Mouse (Mus musculus): ENCODE data around the gene Cpe.
"Not testable (repeated sequence)": the region's sequence is repeated elsewhere in the genome, so short reads cannot be mapped to it uniquely, and the experiment has no call there.

The Cpe gene

DNA sequence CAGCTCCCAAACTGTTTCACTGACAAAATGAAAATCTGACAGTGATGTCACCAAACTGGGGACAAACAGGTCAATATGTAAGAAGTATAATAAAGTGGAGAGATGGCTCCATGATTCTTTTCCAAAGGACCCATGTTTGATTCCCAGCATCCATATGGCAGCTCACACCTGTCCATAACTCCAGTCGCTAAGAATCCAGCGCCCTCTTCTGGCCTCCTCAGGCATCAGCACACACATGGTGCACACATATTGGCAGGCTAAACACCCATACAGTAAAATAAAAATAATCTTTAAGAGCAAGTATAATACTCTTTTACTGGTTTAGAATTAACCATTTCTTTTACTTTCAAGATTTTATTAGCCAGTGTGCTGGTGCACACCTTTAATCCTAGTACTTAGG lies 16.5 kb downstream of the Cpe start:
- in situ Hi-C loops (cut with MboI, MseI), result no loop called here

GRCm38 (mm10) chr8:64674951-64675585 lies 17.8 kb downstream of the Cpe start:
- in situ Hi-C loops (cut with MboI, MseI), result no loop called here

DNA sequence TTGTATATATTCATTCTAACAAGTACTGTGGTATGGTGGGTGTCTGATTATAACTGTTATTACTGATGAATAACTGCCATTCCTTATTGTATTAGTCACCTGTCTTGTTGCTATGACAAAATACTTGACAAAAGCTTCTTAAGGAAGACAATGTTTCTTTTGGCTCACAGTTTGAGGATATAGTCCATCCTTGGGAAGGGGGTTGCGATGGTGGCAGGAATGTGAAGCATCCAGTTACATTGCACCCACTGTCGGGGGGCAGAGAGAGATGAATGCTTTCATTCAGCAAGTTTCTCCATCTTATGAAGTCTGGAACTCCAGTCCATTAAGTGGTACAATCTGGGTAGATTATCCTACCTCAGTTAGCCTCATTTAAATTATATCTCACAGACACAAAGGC lies 19.9 kb downstream of the Cpe start:
- in situ Hi-C loops (cut with MboI, MseI), result no loop called here

GRCm38 (mm10) chr8:64671937-64672336 lies 20.9 kb downstream of the Cpe start:
- in situ Hi-C loops (cut with MboI, MseI), result no loop called here

DNA sequence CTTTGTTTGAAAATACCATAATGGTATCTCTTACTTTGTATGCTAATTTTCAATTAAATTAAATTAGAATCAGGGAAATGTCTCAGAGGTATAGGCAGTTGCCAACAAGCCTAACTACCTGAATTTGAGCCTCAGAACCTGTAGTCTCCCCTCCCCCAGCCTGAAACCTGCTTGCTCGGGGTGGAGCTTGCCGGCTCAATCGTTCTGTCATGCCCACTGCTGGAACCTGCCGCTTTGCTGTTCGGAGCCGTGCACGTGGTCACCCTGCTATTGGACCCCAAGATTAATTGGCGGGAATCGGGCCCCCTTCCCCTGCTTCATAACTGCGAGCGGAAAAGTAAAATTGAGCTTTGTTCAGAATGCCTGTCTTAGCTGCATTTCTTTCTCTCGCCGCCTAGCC lies 26.5 kb downstream of the Cpe start:
- in situ Hi-C loops (cut with MboI, MseI), result not testable (repeated sequence)

DNA sequence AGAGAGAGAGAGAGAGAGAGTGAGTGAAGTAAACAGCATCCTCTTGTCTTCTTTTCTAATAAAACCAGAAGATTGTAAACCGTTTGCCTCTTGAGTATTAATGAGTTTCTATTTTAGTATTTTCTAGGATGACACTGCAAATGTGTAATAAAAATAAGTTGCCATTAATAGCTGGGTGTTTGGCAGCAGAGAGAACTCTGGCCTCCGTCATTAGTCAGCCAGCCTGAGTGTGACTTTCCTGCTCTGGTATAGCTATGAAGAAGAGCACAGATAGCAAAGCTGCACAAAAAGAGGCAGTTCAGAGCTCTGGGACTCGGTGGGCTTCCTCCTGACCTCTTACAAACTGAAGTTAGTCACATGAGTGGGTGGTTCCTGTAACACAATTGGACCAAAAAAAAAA lies 27.3 kb downstream of the Cpe start:
- in situ Hi-C loops (cut with MboI, MseI), result no loop called here

DNA sequence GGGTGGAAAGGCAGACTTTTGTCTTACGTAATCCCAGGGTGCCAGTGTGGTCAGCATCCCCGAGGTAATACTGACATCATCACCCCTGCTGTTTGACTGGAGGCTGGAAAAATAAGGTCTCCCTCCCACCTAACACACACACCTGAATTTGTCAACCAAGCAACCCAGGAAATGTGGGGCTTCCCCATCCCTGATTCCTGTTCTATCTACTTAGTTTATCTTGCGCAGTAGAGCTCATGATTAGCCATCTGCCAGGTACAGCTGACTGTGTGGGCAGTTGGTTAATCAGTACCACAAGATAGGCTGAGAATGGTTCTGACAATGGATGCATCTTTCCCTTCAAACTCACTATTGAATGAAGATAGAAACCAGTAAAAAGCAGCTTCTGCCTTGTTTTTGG lies 28.0 kb downstream of the Cpe start:
- in situ Hi-C loops (cut with MboI, MseI), result no loop called here

DNA sequence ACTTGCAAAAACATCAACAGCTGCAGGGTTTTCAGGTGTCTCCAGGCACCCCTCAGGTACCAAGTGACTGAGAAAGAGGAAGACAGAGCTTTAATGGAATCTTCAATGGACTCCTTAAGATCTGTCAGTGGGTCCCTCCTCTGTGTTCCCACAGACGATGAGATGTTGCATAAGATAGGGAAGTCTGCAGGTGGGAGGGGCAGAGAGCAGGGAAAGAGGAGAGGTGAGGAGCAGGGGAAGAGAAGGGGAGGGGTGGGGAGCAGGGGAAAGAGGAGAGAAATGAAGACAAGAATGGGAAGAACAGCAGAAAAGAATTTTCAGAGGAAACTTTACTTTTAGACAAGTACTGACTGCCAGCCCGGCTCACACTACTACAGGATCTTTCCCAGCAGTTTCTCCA lies 28.5 kb downstream of the Cpe start:
- in situ Hi-C loops (cut with MboI, MseI), result no loop called here

DNA sequence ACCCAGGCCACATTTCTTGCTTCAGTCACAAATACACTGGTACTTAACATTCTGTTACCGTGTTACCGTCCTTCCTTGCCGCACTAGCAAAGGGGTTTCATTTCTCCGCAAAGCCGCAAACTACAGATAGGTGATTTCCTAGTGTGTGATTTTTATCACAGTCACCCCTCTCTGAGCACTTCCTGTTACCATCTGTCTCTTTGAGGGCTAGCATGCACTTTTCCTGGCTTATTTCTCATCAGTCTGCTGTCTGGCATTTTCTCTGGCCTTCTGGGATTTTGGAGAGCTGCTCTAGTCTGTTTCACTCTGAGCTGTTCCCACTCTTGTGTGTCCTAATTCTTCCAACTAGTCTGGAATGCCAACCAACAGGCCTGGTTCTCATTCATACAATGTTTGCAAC lies 33.8 kb downstream of the Cpe start:
- in situ Hi-C loops (cut with MboI, MseI), result no loop called here

DNA sequence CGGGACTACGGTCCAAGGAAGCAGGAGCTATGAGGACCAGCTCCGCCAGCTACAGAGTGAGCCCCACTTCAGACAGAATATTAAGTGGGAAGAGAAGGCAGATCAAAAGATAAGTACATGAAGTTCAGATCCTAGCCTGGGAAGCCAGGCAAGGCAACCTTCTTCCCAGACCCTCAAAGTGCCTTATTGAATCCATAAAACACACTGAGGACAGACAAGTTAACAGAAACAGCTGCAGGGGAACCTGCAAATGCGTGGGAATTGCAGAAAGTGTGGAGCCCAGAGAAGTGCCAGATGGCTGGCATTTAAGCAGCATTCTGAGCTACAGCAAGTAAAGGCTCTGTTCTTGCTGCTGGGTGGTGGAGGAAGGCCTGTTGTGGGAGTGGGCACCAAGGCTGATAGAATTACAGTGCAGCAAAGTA lies 34.9 kb downstream of the Cpe start:
- in situ Hi-C loops (cut with MboI, MseI), result no loop called here

DNA sequence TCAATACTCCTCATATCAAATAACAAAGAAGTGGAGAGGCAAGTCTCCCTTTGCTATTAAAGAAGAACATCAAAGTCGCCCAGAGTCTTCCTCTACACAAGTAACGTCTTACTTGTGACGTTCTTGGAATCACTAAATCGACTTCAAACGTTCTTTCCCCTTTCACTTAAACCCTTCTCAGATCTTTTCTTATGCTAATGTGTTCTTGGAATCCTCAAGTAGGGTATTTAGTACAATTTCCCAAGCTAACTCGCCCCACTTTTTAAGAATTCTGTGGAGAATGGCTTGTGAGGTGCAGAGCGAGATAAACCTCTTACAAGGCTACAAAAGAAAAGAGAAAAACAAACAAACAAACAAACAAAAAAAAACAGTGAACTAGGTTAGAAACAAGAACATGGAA lies 35.3 kb downstream of the Cpe start:
- in situ Hi-C loops (cut with MboI, MseI), result no loop called here

DNA sequence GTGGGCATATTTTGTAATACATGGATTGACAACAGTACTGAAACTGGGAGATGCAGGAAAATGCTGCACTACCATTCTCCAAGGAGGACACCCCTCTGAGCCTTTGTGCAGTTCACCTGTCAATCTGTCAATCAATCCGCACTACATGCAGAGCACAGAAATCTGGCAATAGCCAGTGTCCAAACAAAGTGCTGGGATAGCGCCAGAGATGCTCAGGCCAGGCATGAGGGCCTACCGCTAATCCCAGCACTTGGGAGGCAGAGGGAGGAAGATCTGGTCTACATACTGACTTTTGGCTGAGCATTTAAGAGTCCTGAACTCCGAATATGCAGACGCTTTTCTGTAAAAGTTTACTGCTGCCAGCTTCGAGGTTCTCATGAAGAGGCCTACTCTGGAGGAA lies 37.0 kb downstream of the Cpe start:
- in situ Hi-C loops (cut with MboI, MseI), result no loop called here

DNA sequence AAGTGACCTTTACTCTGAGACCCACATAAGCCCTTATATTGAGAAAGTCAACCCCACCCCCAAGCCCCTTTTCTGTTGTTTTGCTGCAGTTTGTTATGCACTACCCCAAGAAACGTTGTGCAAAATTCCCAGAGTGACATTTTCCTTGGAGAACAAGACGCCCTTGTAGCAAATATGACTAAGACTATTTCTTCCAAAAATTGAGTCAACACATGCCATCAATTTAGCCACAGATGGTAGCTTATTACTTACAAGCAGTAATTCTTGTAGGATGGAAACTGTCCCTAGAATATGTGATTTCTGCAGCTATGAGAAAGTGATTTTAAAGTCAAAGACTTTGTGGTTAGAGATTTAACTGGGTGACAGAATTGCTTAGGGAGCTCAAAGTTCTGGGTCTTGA lies 37.8 kb downstream of the Cpe start:
- in situ Hi-C loops (cut with MboI, MseI), result no loop called here

- in situ Hi-C loops (cut with MboI, MseI), result no loop called here
Observed at GRCm38 (mm10) chr8:64652285-64652684, 40.6 kb downstream of the Cpe start.

GRCm38 (mm10) chr8:64648063-64648462 lies 44.8 kb downstream of the Cpe start:
- in situ Hi-C loops (cut with MboI, MseI), result no loop called here

- in situ Hi-C loops (cut with MboI, MseI), result no loop called here
Observed at GRCm38 (mm10) chr8:64647148-64647547, 45.7 kb downstream of the Cpe start.

GRCm38 (mm10) chr8:64646421-64646820 lies 46.4 kb downstream of the Cpe start:
- in situ Hi-C loops (cut with MboI, MseI), result no loop called here

DNA sequence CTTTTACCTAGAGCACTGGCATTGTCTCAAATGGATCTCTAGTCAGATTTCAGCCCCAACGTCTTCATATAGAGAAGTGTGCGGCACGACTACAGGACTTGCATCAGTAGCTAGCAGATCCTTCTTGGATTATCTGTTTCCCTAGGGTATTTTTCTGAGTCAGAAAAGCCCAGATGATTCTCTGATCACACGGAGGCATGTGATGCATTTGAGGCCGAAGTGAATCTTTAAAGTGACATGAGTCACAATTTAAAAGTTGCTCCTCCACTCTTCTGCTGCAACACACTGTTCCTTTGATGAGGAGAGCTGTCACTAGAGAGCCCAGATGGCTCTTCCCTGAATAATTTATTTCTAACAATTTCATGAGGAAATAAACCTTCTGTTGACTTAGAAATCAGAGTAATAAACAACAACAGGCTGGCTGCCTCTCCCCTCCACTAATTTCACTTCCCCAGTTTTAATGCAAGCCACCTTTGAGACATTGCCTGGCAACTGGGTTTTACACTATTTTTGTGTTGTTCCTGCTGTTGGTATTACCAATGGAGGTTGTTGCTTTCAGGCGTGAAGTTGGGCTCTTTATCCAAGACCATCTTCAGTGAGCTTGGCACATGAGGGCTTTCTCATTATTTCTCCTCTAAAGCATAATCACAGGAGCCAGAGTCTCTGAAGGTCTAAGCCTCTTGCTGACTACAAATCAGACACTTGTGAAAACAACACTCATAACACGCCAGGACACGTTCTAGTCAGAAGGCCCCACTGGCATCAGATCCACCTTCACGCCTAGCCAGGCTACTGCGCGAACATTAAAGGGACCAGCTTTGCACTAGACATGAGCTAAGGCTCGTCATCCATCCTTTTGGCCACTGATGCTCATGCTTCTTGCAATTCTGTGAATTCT lies 48.5 kb downstream of the Cpe start:
- in situ Hi-C loops (cut with MboI, MseI), result no loop called here

DNA sequence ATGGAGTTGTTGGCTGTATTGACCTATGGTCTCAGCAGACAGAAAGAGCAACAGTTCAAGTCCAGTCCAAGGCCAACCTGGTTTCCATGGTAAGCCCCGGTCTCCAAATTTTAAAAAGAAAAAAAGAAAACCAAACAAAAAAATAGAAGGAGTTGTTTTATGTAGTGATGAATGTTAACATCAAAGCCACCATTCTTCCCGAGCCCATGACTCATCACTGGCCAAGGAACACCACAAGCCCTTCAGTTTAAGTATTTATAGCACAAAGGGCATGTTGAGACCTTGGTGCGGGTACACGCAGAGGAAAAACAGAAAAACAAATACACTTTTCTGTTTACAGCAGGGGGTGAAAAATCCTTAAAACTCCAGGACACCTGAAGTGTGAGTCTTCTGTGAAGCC lies 49.5 kb downstream of the Cpe start:
- in situ Hi-C loops (cut with MboI, MseI), result no loop called here

GRCm38 (mm10) chr8:64642799-64643198 lies 50.1 kb downstream of the Cpe start:
- in situ Hi-C loops (cut with MboI, MseI), result no loop called here

DNA sequence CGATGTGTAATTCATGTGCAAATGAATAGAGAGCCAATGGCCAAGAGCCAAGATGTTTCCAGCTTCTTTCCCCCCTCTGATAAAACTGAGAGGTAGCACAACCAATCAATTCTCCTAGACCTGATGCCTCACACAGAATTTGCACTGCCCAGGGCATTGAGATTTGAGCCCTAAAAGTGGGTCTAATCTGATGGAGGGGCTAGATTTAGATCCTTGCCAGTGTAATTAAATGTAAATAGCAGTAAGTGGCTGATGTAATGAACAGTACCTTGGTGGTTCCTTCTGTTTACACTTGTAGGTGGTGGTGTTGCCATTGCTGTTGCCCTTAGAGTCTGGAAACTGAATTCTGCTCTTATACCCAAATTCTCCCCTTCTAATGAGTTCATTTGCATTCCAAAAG lies 52.3 kb downstream of the Cpe start:
- in situ Hi-C loops (cut with MboI, MseI), result no loop called here

GRCm38 (mm10) chr8:64639676-64640075 lies 53.2 kb downstream of the Cpe start:
- in situ Hi-C loops (cut with MboI, MseI), result no loop called here

DNA sequence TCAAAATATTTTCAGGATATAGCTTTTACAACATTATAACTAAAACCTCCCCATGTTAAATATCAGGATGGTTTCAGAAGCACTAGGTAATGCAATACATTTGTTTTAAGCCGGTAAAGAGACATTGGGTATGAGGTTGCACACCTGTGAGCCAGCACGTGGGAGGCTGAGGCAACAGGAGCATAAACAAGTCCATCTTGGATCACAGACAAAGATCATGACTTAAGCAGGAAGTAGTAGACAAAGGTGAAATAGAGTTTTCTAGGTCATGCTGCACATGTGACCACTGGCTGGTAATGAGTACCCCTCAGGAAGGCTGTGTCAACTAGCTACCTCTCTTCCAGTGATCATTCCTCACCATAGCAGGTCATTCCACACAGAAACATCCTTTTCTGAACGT lies 58.0 kb downstream of the Cpe start:
- in situ Hi-C loops (cut with MboI, MseI), result no loop called here
